Mouse (Mus musculus): Measurements from ENCODE around the gene Pank1. TPM values are rescaled to one million over a fixed set of nuclear protein-coding genes. Genes with fewer than 3 reads are reported as not detected.

The Pank1 gene
- polyA plus RNA-seq, 1 experiment from 2014 or later, result 14.1 TPM

DNA sequence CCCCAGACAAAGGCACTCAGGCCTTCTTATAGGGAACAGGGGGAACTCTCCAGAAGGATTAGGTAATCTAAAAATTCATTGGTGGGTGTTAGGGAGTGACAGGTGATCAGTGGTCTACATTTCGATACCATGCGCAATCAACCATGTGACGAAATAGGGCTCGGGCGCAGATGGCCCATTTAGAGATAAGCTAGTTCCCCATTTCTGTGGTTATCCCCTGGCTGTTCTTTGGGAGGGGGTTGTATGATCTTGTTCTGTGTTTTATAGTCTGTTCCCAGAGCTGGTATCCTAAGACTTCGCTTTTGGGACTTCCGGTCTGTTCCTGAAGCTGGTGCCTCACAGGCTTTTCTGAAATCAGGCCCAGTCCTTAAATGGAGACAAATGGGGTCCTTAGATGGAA lies 26.2 kb upstream of the Pank1 start:
- no peak overlapping the region for H3K4me2 ChIP-seq (ENCODE audit: low read depth, low read length)
- H3K9ac ChIP-seq (replicated peaks; ENCODE audit: low read depth, low read length), result no peak overlapping the region
- no peak overlapping the region for H3K4me3 ChIP-seq (ENCODE audit: low read depth, low read length)
- no peaks in the 10 kb centered on the region for H3K27me3 ChIP-seq (ENCODE audit: control insufficient read depth, insufficient read depth, low read length)
- WGBS, result 96% methylated on average over 7 of the region's 7 CpGs
- no peaks in the 10 kb centered on the region for H3K9me3 ChIP-seq (ENCODE audit: control insufficient read depth, low read length)
- ATAC-seq (ENCODE audit: low read depth), result no peak
- H3K27ac ChIP-seq (ENCODE audit: low read depth, low read length), result no peak overlapping the region
- no peaks in the 10 kb centered on the region for H3K36me3 ChIP-seq (ENCODE audit: control insufficient read depth, insufficient read depth, low read length)
- no peaks in the 10 kb centered on the region for H3K4me1 ChIP-seq (ENCODE audit: control insufficient read depth, insufficient read depth, low read length)

DNA sequence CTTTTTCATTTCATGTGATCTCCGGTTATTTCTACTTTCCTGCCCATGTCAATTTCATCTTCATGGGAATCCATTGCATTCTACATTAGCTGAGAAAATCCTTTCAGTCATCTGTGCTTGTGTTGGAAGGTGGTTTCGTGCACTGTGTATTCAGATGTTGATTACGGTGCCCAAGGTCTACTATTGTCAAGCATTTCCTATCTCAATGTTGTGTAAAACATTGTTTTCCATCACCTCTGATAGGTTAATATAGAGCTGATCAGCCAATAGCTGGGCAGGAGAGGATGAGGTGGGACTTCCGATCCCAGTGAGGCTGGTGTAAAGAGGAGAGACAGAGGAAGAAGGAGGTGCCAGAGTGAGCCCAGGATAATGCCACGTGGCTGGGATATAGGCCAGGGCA lies 24.8 kb upstream of the Pank1 start:
- Histone ChIP-seq H3K4me2 (ENCODE audit: low read depth, low read length) (no peak overlapping the region), H3K9me3 (ENCODE audit: control insufficient read depth, low read length) (no peaks in the 10 kb centered on the region), H3K27ac (ENCODE audit: low read depth, low read length) (no peak overlapping the region), H3K4me1 (ENCODE audit: control insufficient read depth, insufficient read depth, low read length) (no peaks in the 10 kb centered on the region), H3K36me3 (ENCODE audit: control insufficient read depth, insufficient read depth, low read length) (no peaks in the 10 kb centered on the region), H3K4me3 (ENCODE audit: low read depth, low read length) (no peak overlapping the region), H3K27me3 (ENCODE audit: control insufficient read depth, insufficient read depth, low read length) (no peaks in the 10 kb centered on the region), H3K9ac (replicated peaks; ENCODE audit: low read depth, low read length) (no peak overlapping the region)
- no peak for ATAC-seq (ENCODE audit: low read depth)
- 90% methylated on average over 5 of the region's 5 CpGs for WGBS

DNA sequence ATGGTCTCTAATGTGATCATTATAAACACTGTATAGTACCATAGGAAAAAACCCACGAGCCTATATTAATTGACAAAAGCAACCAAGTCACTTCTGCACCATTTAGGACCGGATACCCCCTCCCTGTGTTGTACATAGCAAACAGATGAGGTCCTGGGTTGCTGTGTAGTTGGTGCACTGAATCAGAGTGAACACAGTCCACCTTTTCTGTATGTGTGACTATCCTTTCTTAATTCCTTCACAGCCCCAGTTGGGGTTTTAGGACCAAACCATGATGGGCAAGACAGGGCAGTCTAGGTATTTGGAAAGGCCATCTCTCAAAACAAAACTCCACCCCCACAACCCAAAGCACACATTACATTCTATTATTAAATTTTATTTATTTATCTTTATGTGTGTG lies 22.5 kb upstream of the Pank1 start:
- Histone ChIP-seq H3K4me3 (ENCODE audit: low read depth, low read length) (no peak overlapping the region), H3K27ac (ENCODE audit: low read depth, low read length) (no peak overlapping the region), H3K27me3 (ENCODE audit: control insufficient read depth, insufficient read depth, low read length) (no peaks in the 10 kb centered on the region), H3K9me3 (ENCODE audit: control insufficient read depth, low read length) (no peaks in the 10 kb centered on the region), H3K36me3 (ENCODE audit: control insufficient read depth, insufficient read depth, low read length) (no peaks in the 10 kb centered on the region), H3K9ac (replicated peaks; ENCODE audit: low read depth, low read length) (no peak overlapping the region), H3K4me1 (ENCODE audit: control insufficient read depth, insufficient read depth, low read length) (no peaks in the 10 kb centered on the region), H3K4me2 (ENCODE audit: low read depth, low read length) (no peak overlapping the region)
- ATAC-seq (ENCODE audit: low read depth), result no peak
- 81% methylated on average over 2 of the region's 2 CpGs for WGBS

DNA sequence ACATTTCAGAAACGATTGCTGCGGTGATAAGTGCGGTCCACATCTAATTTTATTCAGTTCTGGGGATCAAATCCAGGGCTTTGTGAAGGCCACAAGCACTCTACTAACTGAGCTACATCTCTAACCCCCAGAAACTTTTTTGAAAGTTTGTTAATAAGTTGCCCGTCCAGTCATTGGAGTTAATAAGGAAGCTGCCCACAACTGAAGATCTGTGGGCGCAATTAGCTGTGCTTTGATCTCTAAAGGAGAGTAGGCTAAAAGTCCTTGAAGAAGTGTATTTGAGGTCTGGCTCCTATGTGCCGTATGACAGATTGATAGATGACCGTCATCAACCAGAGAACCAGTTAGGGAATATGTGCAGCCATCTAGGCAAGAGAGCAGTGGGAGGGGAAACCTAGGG lies 22.0 kb upstream of the Pank1 start:
- H3K9ac ChIP-seq (replicated peaks; ENCODE audit: low read depth, low read length), result no peak overlapping the region
- no peak for ATAC-seq (ENCODE audit: low read depth)
- H3K36me3 ChIP-seq (ENCODE audit: control insufficient read depth, insufficient read depth, low read length), result no peaks in the 10 kb centered on the region
- H3K9me3 ChIP-seq (ENCODE audit: control insufficient read depth, low read length), result no peaks in the 10 kb centered on the region
- no peak overlapping the region for H3K27ac ChIP-seq (ENCODE audit: low read depth, low read length)
- H3K4me3 ChIP-seq (ENCODE audit: low read depth, low read length), result no peak overlapping the region
- no peak overlapping the region for H3K4me2 ChIP-seq (ENCODE audit: low read depth, low read length)
- no peaks in the 10 kb centered on the region for H3K4me1 ChIP-seq (ENCODE audit: control insufficient read depth, insufficient read depth, low read length)
- H3K27me3 ChIP-seq (ENCODE audit: control insufficient read depth, insufficient read depth, low read length), result no peaks in the 10 kb centered on the region
- WGBS, result 89% methylated on average over 7 of the region's 7 CpGs

DNA sequence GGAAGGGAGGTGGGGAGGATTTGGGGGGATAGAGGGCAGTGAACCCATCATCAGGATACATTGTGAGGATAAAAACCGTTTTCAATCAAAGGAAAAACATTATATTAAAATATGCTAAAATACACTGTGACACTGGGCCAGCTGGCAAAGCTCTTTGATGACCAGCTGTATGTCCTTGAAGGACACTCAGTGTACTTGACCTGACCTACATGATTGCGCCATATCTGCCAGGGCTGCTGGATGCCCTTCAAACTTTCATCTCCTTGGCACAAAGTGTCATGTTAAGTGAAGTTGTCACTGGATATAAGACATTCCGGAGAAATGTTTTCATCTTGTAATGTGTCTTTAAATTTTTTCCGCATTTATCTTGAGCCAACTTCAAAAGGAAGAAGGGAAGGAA lies 19.7 kb upstream of the Pank1 start:
- H3K9ac ChIP-seq (replicated peaks; ENCODE audit: low read depth, low read length), result no peak overlapping the region
- no peak for ATAC-seq (ENCODE audit: low read depth)
- no peaks in the 10 kb centered on the region for H3K36me3 ChIP-seq (ENCODE audit: control insufficient read depth, insufficient read depth, low read length)
- no peak overlapping the region for H3K27ac ChIP-seq (ENCODE audit: low read depth, low read length)
- H3K9me3 ChIP-seq (ENCODE audit: control insufficient read depth, low read length), result no peaks in the 10 kb centered on the region
- no peak overlapping the region for H3K4me2 ChIP-seq (ENCODE audit: low read depth, low read length)
- 98% methylated on average over 4 of the region's 4 CpGs for WGBS
- no peaks in the 10 kb centered on the region for H3K27me3 ChIP-seq (ENCODE audit: control insufficient read depth, insufficient read depth, low read length)
- H3K4me3 ChIP-seq (ENCODE audit: low read depth, low read length), result no peak overlapping the region
- H3K4me1 ChIP-seq (ENCODE audit: control insufficient read depth, insufficient read depth, low read length), result no peaks in the 10 kb centered on the region

DNA sequence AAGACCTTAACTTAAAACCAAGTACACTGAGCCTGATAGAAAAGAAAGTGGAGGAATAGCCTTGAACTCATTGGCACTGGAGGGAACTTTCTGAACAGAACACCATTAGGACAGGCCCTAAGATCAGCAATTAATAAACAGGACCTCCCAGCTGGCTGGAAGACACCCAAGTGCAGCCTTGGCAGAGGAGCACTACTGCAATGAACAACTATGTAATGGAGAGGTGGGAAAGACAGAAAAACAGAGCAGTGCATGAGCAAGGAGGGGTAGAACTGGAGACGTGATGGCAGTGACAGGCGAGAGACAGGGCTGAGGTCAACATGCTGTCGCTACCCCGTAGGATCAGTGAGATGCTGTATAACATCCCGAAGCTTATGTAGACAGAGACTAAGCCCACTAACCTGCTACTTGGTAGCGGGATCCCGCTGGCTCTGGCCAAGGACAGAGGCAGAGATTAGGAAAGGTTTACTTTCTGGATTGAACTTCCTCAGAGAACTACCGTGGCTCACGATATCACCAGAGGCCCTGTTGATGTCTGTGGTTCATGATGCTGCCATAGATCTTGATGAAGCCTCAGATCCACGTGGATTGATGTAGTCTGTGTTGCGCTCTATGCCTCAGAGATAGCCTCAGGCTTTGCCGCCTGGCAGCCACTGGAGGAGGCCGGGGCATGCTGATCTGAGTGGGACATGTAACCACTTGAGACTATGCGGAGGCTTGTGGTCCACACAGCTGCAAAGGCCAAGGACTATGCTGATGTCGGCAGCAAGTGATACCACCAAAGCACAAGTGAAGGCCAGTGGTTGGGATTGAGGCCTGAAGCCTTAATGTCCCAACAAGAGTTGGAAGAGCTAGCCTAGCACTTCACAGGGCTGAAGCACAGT lies 18.1 kb upstream of the Pank1 start:
- Histone ChIP-seq H3K9me3 (ENCODE audit: control insufficient read depth, low read length) (no peaks in the 10 kb centered on the region), H3K4me2 (ENCODE audit: low read depth, low read length) (no peak overlapping the region), H3K27me3 (ENCODE audit: control insufficient read depth, insufficient read depth, low read length) (no peaks in the 10 kb centered on the region), H3K4me1 (ENCODE audit: control insufficient read depth, insufficient read depth, low read length) (no peaks in the 10 kb centered on the region), H3K4me3 (ENCODE audit: low read depth, low read length) (no peak overlapping the region), H3K9ac (replicated peaks; ENCODE audit: low read depth, low read length) (no peak overlapping the region), H3K36me3 (ENCODE audit: control insufficient read depth, insufficient read depth, low read length) (no peaks in the 10 kb centered on the region), H3K27ac (ENCODE audit: low read depth, low read length) (no peak overlapping the region)
- ATAC-seq (ENCODE audit: low read depth), result no peak
- WGBS, result 96% methylated on average over 15 of the region's 15 CpGs

DNA sequence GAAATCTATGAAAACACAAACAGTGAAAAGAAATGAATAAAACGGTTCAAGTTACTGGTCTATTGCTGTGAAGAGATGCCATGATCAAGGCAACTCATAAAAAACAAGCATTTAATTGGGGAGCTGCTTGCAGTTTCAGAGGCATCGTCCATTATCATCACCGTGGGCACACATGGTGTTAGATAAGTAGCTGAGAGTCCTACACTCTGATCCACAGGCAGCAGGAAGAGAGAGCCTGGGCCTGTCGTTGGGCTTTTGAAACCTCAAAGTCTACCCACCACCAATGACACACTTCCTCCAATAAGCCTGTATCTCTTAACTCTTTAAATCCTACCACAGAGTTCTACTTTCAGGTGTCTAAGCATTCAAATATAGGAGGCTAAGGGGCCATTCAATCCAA lies 15.8 kb upstream of the Pank1 start:
- no peaks in the 10 kb centered on the region for H3K36me3 ChIP-seq (ENCODE audit: control insufficient read depth, insufficient read depth, low read length)
- no peaks in the 10 kb centered on the region for H3K9me3 ChIP-seq (ENCODE audit: control insufficient read depth, low read length)
- H3K4me2 ChIP-seq (ENCODE audit: low read depth, low read length), result no peak overlapping the region
- 89% methylated on average over 4 of the region's 4 CpGs for WGBS
- no peak for ATAC-seq (ENCODE audit: low read depth)
- no peak overlapping the region for H3K4me3 ChIP-seq (ENCODE audit: low read depth, low read length)
- H3K27me3 ChIP-seq (ENCODE audit: control insufficient read depth, insufficient read depth, low read length), result no peaks in the 10 kb centered on the region
- no peak overlapping the region for H3K9ac ChIP-seq (replicated peaks; ENCODE audit: low read depth, low read length)
- H3K27ac ChIP-seq (ENCODE audit: low read depth, low read length), result no peak overlapping the region
- H3K4me1 ChIP-seq (ENCODE audit: control insufficient read depth, insufficient read depth, low read length), result no peaks in the 10 kb centered on the region

DNA sequence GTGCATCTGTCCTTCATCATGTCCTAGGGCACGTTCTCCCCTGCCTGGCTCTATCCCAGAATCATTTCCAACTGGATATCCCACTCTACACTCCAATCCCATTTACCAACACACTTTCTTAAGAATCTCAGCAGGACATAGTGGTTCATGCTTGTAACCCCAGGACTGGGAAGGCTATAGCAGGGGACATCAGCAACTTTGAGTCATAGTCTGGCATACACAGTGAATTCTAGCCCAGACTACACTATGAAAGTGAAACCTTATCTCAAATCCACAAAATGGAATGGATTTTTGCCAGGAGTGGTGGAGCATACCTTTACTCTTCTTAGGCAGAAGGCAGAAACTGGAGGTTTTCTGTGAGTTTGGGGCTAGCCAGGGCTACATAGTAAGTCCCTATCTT lies 12.3 kb upstream of the Pank1 start:
- Histone ChIP-seq H3K27me3 (ENCODE audit: control insufficient read depth, insufficient read depth, low read length) (no peaks in the 10 kb centered on the region), H3K4me2 (ENCODE audit: low read depth, low read length) (no peak overlapping the region), H3K4me3 (ENCODE audit: low read depth, low read length) (no peak overlapping the region), H3K9ac (replicated peaks; ENCODE audit: low read depth, low read length) (no peak overlapping the region), H3K36me3 (ENCODE audit: control insufficient read depth, insufficient read depth, low read length) (no peaks in the 10 kb centered on the region), H3K27ac (ENCODE audit: low read depth, low read length) (no peak overlapping the region), H3K9me3 (ENCODE audit: control insufficient read depth, low read length) (no peaks in the 10 kb centered on the region), H3K4me1 (ENCODE audit: control insufficient read depth, insufficient read depth, low read length) (no peaks in the 10 kb centered on the region)
- no peak for ATAC-seq (ENCODE audit: low read depth)
- WGBS, result 91% methylated on average over 1 of the region's 1 CpGs

DNA sequence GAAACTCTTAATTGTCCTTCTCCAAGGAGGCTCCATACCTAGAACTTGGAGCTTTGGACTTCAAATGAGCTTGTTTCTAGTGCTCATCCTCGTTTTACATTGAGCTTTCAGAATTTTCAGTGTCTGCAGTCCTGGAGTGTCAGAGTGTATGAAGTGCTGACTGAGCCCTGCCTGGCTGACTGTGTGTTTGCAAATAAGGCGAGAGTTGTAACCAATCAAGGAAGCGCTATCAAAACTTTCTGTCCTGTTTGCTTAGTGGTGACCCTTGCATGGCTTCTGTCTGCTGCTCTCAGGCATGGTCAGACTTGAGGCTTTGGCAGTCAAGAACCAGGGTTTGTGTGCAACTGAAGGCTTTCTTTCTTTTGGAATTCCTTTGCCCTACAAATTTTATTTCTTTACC lies 11.7 kb upstream of the Pank1 start:
- H3K36me3 ChIP-seq (ENCODE audit: control insufficient read depth, insufficient read depth, low read length), result no peaks in the 10 kb centered on the region
- 81% methylated on average over 3 of the region's 3 CpGs for WGBS
- H3K9ac ChIP-seq (replicated peaks; ENCODE audit: low read depth, low read length), result no peak overlapping the region
- no peak for ATAC-seq (ENCODE audit: low read depth)
- H3K4me3 ChIP-seq (ENCODE audit: low read depth, low read length), result no peak overlapping the region
- no peak overlapping the region for H3K4me2 ChIP-seq (ENCODE audit: low read depth, low read length)
- H3K27me3 ChIP-seq (ENCODE audit: control insufficient read depth, insufficient read depth, low read length), result no peaks in the 10 kb centered on the region
- no peak overlapping the region for H3K27ac ChIP-seq (ENCODE audit: low read depth, low read length)
- H3K4me1 ChIP-seq (ENCODE audit: control insufficient read depth, insufficient read depth, low read length), result no peaks in the 10 kb centered on the region
- H3K9me3 ChIP-seq (ENCODE audit: control insufficient read depth, low read length), result no peaks in the 10 kb centered on the region

Data from neural tube, embryonic 14.5 days (tissue).